Mouse (Mus musculus): ENCODE results near the gene Prss40.

DNA sequence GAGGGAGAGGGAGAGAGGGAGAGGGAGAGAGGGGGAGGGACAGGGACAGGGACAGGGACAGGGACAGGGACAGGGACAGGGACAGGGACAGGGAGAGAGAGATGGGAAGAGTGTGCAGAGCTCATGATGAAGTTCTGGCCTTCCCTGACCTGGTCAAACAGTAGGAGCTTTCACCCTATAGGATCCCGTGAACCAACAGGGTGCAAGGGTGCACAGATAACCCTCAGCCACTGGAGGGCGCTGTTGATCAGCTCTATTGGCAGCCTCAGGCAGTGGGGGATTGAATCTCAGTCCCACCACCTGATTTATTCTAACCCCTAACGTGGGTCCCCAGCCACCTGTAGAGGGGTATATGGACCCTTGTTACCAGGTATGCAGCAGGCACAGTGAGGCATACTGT is 49.7 kb downstream of the Prss40 start:
- TF ChIP-seq GATA1 (IDR thresholded peaks at IDR 0.05; ENCODE audit: borderline replicate concordance, low read length) (no peak), FLI1 (IDR thresholded peaks at IDR 0.05; ENCODE audit: low read length) (no peak)

Measured in megakaryocyte, embryonic 14.5 days (primary cell).